Mouse (Mus musculus) liver, embryonic 14.5 days (tissue): Measurements from ENCODE around the gene Prm2.

Experiments used
- CTCF ChIP-seq: IDR thresholded peaks from 2 replicates; pipeline ENCODE4 v1.5.1; 2016; ENCODE audit warnings: antibody characterized with exemption, low read depth, control low read depth
- EP300 ChIP-seq: IDR thresholded peaks from 2 replicates; pipeline ENCODE4 v1.6.1; 2016; ENCODE audit warnings: antibody characterized with exemption, low read depth

DNA sequence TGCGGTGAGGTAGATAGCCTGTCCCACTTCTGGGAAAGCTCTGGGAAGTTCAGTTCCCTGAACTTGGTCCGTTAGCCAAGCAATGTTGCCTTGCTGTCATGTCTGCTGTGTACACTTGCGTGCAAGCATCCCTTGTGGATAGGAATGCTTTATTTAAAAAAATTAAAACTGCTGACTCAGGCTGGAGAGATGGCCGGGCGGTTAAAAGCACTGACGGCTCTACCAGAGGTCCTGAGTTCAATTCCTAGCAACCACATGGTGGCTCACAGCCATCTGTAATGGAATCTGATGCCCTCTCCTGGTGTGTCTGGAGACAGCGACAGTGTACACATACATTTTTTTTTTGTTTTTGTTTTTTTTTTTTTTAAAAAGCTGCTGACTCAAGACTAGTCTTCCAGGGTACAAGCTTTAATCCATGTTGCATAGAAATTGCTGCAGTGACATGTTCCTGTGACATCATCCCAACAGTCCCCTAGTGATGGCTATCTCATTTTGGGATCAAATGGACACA lies 8.3 kb downstream of the Prm2 start:
- no peak for TF ChIP-seq CTCF
- no peak for TF ChIP-seq EP300
